Mouse (Mus musculus) intestine, embryonic 15.5 days (tissue): ENCODE measurements around the gene Olfr1054. TPM values are rescaled to one million over a fixed set of nuclear protein-coding genes. Genes with fewer than 3 reads are reported as not detected.
"Not testable (repeated sequence)": the region's sequence is repeated elsewhere in the genome, so short reads cannot be mapped to it uniquely, and the experiment has no call there.

Experiments used
- ATAC-seq: fragments of 200-750 bp; cut with Nextera tagmentation; 2 replicates; pipeline ENCODE4 v1.8.0; 2017; ENCODE audit warnings: moderate TSS enrichment, moderate library complexity
- H3K27ac ChIP-seq: fragments of 300-500 bp; sonication (generic); 2 replicates; pipeline ENCODE4 v1.5.1; 2015; ENCODE audit warnings: mild to moderate bottlenecking, inconsistent platforms
- H3K27me3 ChIP-seq: fragments of 300-500 bp; sonication (generic); replicated peaks from 2 replicates; pipeline ENCODE4 v1.6.1; 2015; ENCODE audit warnings: inconsistent platforms
- H3K36me3 ChIP-seq: fragments of 300-500 bp; sonication (generic); 2 replicates; pipeline ENCODE4 v1.6.1; 2015; ENCODE audit warnings: inconsistent platforms
- H3K4me1 ChIP-seq: fragments of 300-500 bp; sonication (generic); replicated peaks from 2 replicates; pipeline ENCODE4 v1.6.1; 2015; ENCODE audit warnings: inconsistent platforms
- H3K4me2 ChIP-seq: fragments of 300-500 bp; sonication (generic); replicated peaks from 2 replicates; pipeline ENCODE4 v1.6.1; 2015; ENCODE audit warnings: mild to moderate bottlenecking, inconsistent platforms
- H3K4me3 ChIP-seq: fragments of 300-500 bp; sonication (generic); replicated peaks from 2 replicates; pipeline ENCODE4 v1.5.1; 2015; ENCODE audit warnings: inconsistent platforms
- H3K9ac ChIP-seq: fragments of 300-500 bp; sonication (generic); 2 replicates; pipeline ENCODE4 v1.6.1; 2015; ENCODE audit warnings: inconsistent platforms
- H3K9me3 ChIP-seq: fragments of 300-500 bp; sonication (generic); 2 replicates; pipeline ENCODE4 v1.6.1; 2016; ENCODE audit warnings: inconsistent platforms
- WGBS: fragments of 180-500 bp; shearing (Covaris S2); methylation state at CpG from one replicate; pipeline ENCODE4 v1.1.7; 2015; 5-methylcytosine and 5-hydroxymethylcytosine counted together
- polyA plus RNA-seq: library from polyadenylated mRNA; unstranded; fragments of >200 nt; fragmentation: Nextera tagmentation; extraction: Ambion mirVana; gene quantifications from 2 replicates; pipeline ENCODE4 v1.2.1, GENCODE M21; 2015

Gene Olfr1054
- not detected in 2 replicates for polyA plus RNA-seq

- H3K27ac ChIP-seq, result no peak within 1 kb of the TSS
- no peak within 1 kb of the TSS for H3K4me3 ChIP-seq
- H3K27me3 ChIP-seq, result no peaks in the 10 kb centered on the region
- H3K9me3 ChIP-seq, result no peaks in the 10 kb centered on the region
- no peaks in the 10 kb centered on the region for H3K36me3 ChIP-seq
- 82% methylated on average over 3 of the region's 3 CpGs for WGBS
- H3K4me2 ChIP-seq, result no peak within 1 kb of the TSS
- ATAC-seq, result no peak
- H3K9ac ChIP-seq, result no peak within 1 kb of the TSS
- no peaks in the 10 kb centered on the region for H3K4me1 ChIP-seq
These were observed at the start of gene Olfr1054 for GRCm38 (mm10) chr2:86335333-86335732. Gene Olfr1054, minus strand, starts transcription at chr2:86335433.

- no peak within 1 kb of the TSS for H3K4me3 ChIP-seq
- H3K36me3 ChIP-seq, result no peaks in the 10 kb centered on the region
- no peak within 1 kb of the TSS for H3K9ac ChIP-seq
- no peaks in the 10 kb centered on the region for H3K9me3 ChIP-seq
- no peak within 1 kb of the TSS for H3K4me2 ChIP-seq
- no peaks in the 10 kb centered on the region for H3K27me3 ChIP-seq
- H3K4me1 ChIP-seq, result no peaks in the 10 kb centered on the region
- no peak within 1 kb of the TSS for H3K27ac ChIP-seq
- no peak for ATAC-seq
These were observed 43.1 kb upstream of the Olfr1054 start, which contains the start of gene Olfr1057 for GRCm38 (mm10) chr2:86378293-86378692. Gene Olfr1057, minus strand, starts transcription at chr2:86378393.

DNA sequence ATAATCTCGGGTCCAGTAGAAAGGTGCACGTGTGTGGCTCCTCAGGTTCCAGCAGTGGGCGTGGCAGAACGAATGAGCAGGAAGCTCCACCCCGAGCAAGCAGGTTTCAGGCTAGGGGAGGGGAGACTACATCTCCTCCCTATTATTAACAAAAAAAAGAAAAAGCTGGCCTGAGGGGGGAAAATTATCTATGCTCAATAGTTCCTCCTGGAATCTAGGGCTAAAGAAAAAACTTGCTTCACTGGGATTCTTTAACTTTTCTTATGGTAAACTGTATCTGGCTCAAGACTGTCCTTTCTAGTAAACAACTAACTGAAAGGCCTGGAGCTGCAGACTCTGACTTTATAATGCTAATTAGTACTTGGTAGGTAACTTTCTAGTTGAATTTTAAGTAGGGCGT lies 31.1 kb upstream of the Olfr1054 start:
- H3K4me2 ChIP-seq, H3K9me3 ChIP-seq, H3K4me1 ChIP-seq, H3K27me3 ChIP-seq, H3K4me3 ChIP-seq, H3K27ac ChIP-seq, H3K36me3 ChIP-seq, H3K9ac ChIP-seq, ATAC-seq: not testable (repeated sequence)
- WGBS, result no CpG with 5 or more reads among the region's 6 CpGs

DNA sequence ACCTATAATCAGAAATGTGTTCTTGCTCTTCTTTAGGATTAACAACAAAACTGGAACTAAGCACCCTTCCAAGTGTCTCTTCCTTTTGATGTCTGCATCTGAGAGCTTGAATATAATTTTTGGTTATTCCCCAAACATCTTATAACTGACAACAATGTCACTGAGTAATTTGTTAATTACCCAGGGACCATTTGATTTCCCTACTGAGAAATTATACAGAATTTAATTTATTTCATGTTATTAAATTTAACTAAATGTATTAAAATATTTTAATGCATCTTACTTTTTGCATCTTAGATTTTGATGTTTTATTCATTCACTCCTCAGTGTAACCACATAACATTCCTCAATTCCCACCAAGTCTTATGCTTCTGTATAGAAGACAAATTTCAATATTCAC lies 27.1 kb upstream of the Olfr1054 start, which contains the start of gene Olfr1056:
Olfr1056 (minus strand) TSS at position 101 of the 400 bp plus-strand sequence.
- H3K27me3 ChIP-seq, result no peaks in the 10 kb centered on the region
- H3K9me3 ChIP-seq, result no peaks in the 10 kb centered on the region
- H3K4me3 ChIP-seq, result no peak within 1 kb of the TSS
- H3K4me1 ChIP-seq, result no peaks in the 10 kb centered on the region
- H3K4me2 ChIP-seq, result no peak within 1 kb of the TSS
- H3K27ac ChIP-seq, result no peak within 1 kb of the TSS
- no peak for ATAC-seq
- H3K9ac ChIP-seq, result no peak within 1 kb of the TSS
- H3K36me3 ChIP-seq, result no peaks in the 10 kb centered on the region

DNA sequence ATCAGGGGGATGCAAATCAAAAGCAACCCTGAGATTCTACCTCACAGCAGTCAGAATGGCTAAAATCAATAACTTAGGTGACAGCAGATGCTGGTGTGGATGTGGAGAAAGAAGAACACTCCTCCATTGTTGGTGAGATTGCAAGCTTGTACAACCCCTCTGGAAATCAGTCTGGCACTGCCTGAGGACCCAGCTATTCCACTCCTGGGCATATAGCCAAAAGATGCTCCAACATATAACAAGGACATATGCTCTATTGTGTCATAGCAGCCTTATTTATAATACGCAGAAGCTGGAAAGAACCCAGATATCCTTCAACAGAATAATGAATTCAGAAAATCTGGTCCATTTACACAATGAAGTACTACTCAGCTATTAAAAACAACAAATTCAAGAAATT lies 16.5 kb upstream of the Olfr1054 start:
- not testable (repeated sequence) for H3K4me3 ChIP-seq, H3K9ac ChIP-seq, H3K36me3 ChIP-seq, ATAC-seq, H3K4me1 ChIP-seq, H3K4me2 ChIP-seq, H3K27me3 ChIP-seq, H3K27ac ChIP-seq, H3K9me3 ChIP-seq
- WGBS, result 74% methylated on average over 1 of the region's 1 CpGs

- no peaks in the 10 kb centered on the region for H3K9me3 ChIP-seq
- H3K27me3 ChIP-seq, result no peaks in the 10 kb centered on the region
- no peak for ATAC-seq
- no peaks in the 10 kb centered on the region for H3K4me1 ChIP-seq
- H3K4me3 ChIP-seq, result no peak within 1 kb of the TSS
- no peak within 1 kb of the TSS for H3K9ac ChIP-seq
- H3K27ac ChIP-seq, result no peak within 1 kb of the TSS
- H3K4me2 ChIP-seq, result no peak within 1 kb of the TSS
- no peaks in the 10 kb centered on the region for H3K36me3 ChIP-seq
- 85% methylated on average over 5 of the region's 5 CpGs for WGBS
These were observed 15.0 kb upstream of the Olfr1054 start, which contains the start of gene Olfr1055 for GRCm38 (mm10) chr2:86350184-86350583. Gene Olfr1055, minus strand, starts transcription at chr2:86350284.

GRCm38 (mm10) chr2:86315184-86315583 lies 20.0 kb downstream of the Olfr1054 start, which contains the start of gene Olfr1053:
Gene Olfr1053, minus strand, starts transcription at chr2:86315284.
- Histone ChIP-seq H3K4me3 (no peak within 1 kb of the TSS), H3K27ac (no peak within 1 kb of the TSS), H3K9me3 (no peaks in the 10 kb centered on the region), H3K4me1 (no peaks in the 10 kb centered on the region), H3K27me3 (no peaks in the 10 kb centered on the region), H3K36me3 (no peaks in the 10 kb centered on the region), H3K9ac (no peak within 1 kb of the TSS), H3K4me2 (no peak within 1 kb of the TSS)
- WGBS, result 63% methylated on average over 3 of the region's 3 CpGs
- no peak for ATAC-seq

- Histone ChIP-seq H3K4me2 (no peak within 1 kb of the TSS), H3K9me3 (no peaks in the 10 kb centered on the region), H3K27me3 (no peaks in the 10 kb centered on the region), H3K4me1 (no peaks in the 10 kb centered on the region), H3K27ac (no peak within 1 kb of the TSS), H3K4me3 (no peak within 1 kb of the TSS), H3K36me3 (no peaks in the 10 kb centered on the region), H3K9ac (no peak within 1 kb of the TSS)
- no peak for ATAC-seq
These were observed 43.1 kb downstream of the Olfr1054 start, which contains the start of gene Olfr1052 for GRCm38 (mm10) chr2:86292155-86292554. Gene Olfr1052, plus strand, starts transcription at chr2:86292455.

Other genes with a start within 250 kb of the Olfr1054 start
- not detected in 2 replicates for gene Olfr1037, start 248.0 kb downstream of the Olfr1054 start, polyA plus RNA-seq
- gene Olfr1039, start 199.5 kb downstream of the Olfr1054 start, polyA plus RNA-seq, result not detected in 2 replicates
- not detected in 2 replicates for gene Olfr1040, start 188.7 kb downstream of the Olfr1054 start, polyA plus RNA-seq
- not detected in 2 replicates for gene Olfr1042, start 173.6 kb downstream of the Olfr1054 start, polyA plus RNA-seq
- gene Olfr1043, start 167.9 kb downstream of the Olfr1054 start, polyA plus RNA-seq, result not detected in 2 replicates
- not detected in 2 replicates for gene Olfr1044, start 157.6 kb downstream of the Olfr1054 start, polyA plus RNA-seq
- gene Olfr52, start 149.8 kb downstream of the Olfr1054 start, polyA plus RNA-seq, result not detected in 2 replicates
- not detected in 2 replicates for gene Olfr1045, start 132.4 kb downstream of the Olfr1054 start, polyA plus RNA-seq
- not detected in 2 replicates for gene Olfr1046, start 116.1 kb downstream of the Olfr1054 start, polyA plus RNA-seq
- gene Olfr1047, start 104.0 kb downstream of the Olfr1054 start, polyA plus RNA-seq, result not detected in 2 replicates
- gene Olfr1048, start 95.1 kb downstream of the Olfr1054 start, polyA plus RNA-seq, result not detected in 2 replicates
- not detected in 2 replicates for gene Olfr1049, start 77.1 kb downstream of the Olfr1054 start, polyA plus RNA-seq
- gene Olfr1051, start 56.3 kb downstream of the Olfr1054 start, polyA plus RNA-seq, result not detected in 2 replicates
- gene Olfr1052, start 43.0 kb downstream of the Olfr1054 start, polyA plus RNA-seq, result not detected in 2 replicates
- not detected in 2 replicates for gene Olfr1053, start 20.1 kb downstream of the Olfr1054 start, polyA plus RNA-seq
- not detected in 2 replicates for gene Olfr1055, start 14.9 kb upstream of the Olfr1054 start, polyA plus RNA-seq
- gene Olfr1056, start 27.0 kb upstream of the Olfr1054 start, polyA plus RNA-seq, result not detected in 2 replicates
- gene Olfr1057, start 43.0 kb upstream of the Olfr1054 start, polyA plus RNA-seq, result not detected in 2 replicates
- not detected in 2 replicates for gene Olfr1058, start 53.1 kb upstream of the Olfr1054 start, polyA plus RNA-seq
- not detected in 2 replicates for gene Olfr1061, start 78.6 kb upstream of the Olfr1054 start, polyA plus RNA-seq
- gene Olfr1062, start 91.3 kb upstream of the Olfr1054 start, polyA plus RNA-seq, result not detected in 2 replicates
- gene Olfr1065, start 115.2 kb upstream of the Olfr1054 start, polyA plus RNA-seq, result not detected in 2 replicates
- not detected in 2 replicates for gene Olfr1066, start 120.8 kb upstream of the Olfr1054 start, polyA plus RNA-seq
- not detected in 2 replicates for gene Olfr228, start 152.0 kb upstream of the Olfr1054 start, polyA plus RNA-seq
- gene Olfr1076, start 173.0 kb upstream of the Olfr1054 start, polyA plus RNA-seq, result not detected in 2 replicates
- not detected in 2 replicates for gene Olfr1079, start 207.0 kb upstream of the Olfr1054 start, polyA plus RNA-seq
- not detected in 2 replicates for gene Olfr1080, start 222.8 kb upstream of the Olfr1054 start, polyA plus RNA-seq